Mouse (Mus musculus): Measurements from ENCODE around the gene Olfr194. TPM values are rescaled to one million over a fixed set of nuclear protein-coding genes. Genes with fewer than 3 reads are reported as not detected.
"Not testable (repeated sequence)": the region's sequence is repeated elsewhere in the genome, so short reads cannot be mapped to it uniquely, and the experiment has no call there.

The Olfr194 gene
- total and polyA plus RNA-seq, 3 experiments, result not detected

- no peak within 1 kb of the TSS for H3K4me3 ChIP-seq (ENCODE audit: control insufficient read depth in 1 of 2, insufficient read depth in 1 of 2, low read depth in 2 of 2, low read length in 2 of 2)
- H3K79me2 ChIP-seq (ENCODE audit: control insufficient read depth, insufficient read depth, low read length, poor library complexity), result no peaks in the 10 kb centered on the region
- H3K27ac ChIP-seq (ENCODE audit: control insufficient read depth, low read depth, low read length), result no peak within 1 kb of the TSS
- TF ChIP-seq MAZ (IDR thresholded peaks at IDR 0.05; ENCODE audit: low read depth, low read length), result no peak
- no peak for TF ChIP-seq ZMIZ1 (IDR thresholded peaks at IDR 0.05; ENCODE audit: low read depth, low read length)
- no peak for TF ChIP-seq GATA1 (IDR thresholded peaks at IDR 0.05; ENCODE audit: low read depth, low read length)
- no peak for TF ChIP-seq UBTF (IDR thresholded peaks at IDR 0.05; ENCODE audit: borderline replicate concordance, insufficient read depth, low read depth, low read length)
- TF ChIP-seq MYB (IDR thresholded peaks at IDR 0.05; ENCODE audit: low read depth, low read length), result no peak
- no peak for TF ChIP-seq TBP (IDR thresholded peaks at IDR 0.05; ENCODE audit: low read depth, low read length)
- no peak for TF ChIP-seq JUND (IDR thresholded peaks at IDR 0.05; ENCODE audit: low read depth, low read length)
- TF ChIP-seq CTCF (IDR thresholded peaks at IDR 0.05 in 2 of 3, conservative IDR thresholded peaks at IDR 0.05 in 1 of 3; ENCODE audit: control insufficient read depth in 1 of 3, insufficient read depth in 1 of 3, low read depth in 2 of 3, low read length in 3 of 3, poor library complexity in 1 of 3, severe bottlenecking in 1 of 3), result no peak
- TF ChIP-seq POLR2AphosphoS2 (IDR thresholded peaks at IDR 0.05; ENCODE audit: low read length), result no peak
- TF ChIP-seq KAT2A (conservative IDR thresholded peaks at IDR 0.05; ENCODE audit: low read depth, low read length), result no peak
- no peak for TF ChIP-seq RAD21 (IDR thresholded peaks at IDR 0.05; ENCODE audit: low read depth, low read length)
- no peak for TF ChIP-seq MEF2A (IDR thresholded peaks at IDR 0.05; ENCODE audit: extremely low read depth, insufficient replicate concordance, low read depth, low read length, poor library complexity, severe bottlenecking)
- TF ChIP-seq SMC3 (IDR thresholded peaks at IDR 0.05; ENCODE audit: low read depth, low read length), result no peak
- TF ChIP-seq MAFK (IDR thresholded peaks at IDR 0.05; ENCODE audit: borderline replicate concordance, low read depth, low read length), result no peak
- TF ChIP-seq EP300 (IDR thresholded peaks at IDR 0.05; ENCODE audit: low read depth in 1 of 2, low read length in 2 of 2), result no peak
- no peak for TF ChIP-seq MAX (IDR thresholded peaks at IDR 0.05; ENCODE audit: low read length)
- TF ChIP-seq POLR2AphosphoS5 (IDR thresholded peaks at IDR 0.05; ENCODE audit: borderline replicate concordance, low read depth, low read length), result no peak
- TF ChIP-seq CHD2 (IDR thresholded peaks at IDR 0.05; ENCODE audit: low read length), result no peak
- H3K27me3 ChIP-seq (ENCODE audit: control insufficient read depth in 1 of 2, insufficient read depth in 2 of 2, low read length in 2 of 2), result no peaks in the 10 kb centered on the region
- no peak for DNase-seq (ENCODE audit: low read depth, low spot score)
- H3K9ac ChIP-seq (ENCODE audit: control insufficient read depth, low read depth, low read length, poor library complexity, severe bottlenecking), result no peak within 1 kb of the TSS
- no peaks in the 10 kb centered on the region for H3K4me1 ChIP-seq (ENCODE audit: control insufficient read depth in 1 of 2, insufficient read depth in 2 of 2, low read length in 2 of 2)
- H3K36me3 ChIP-seq (ENCODE audit: control insufficient read depth in 1 of 2, insufficient read depth in 2 of 2, low read length in 2 of 2), result no peaks in the 10 kb centered on the region
- H3K9me3 ChIP-seq (replicated peaks; ENCODE audit: insufficient read depth, low read length), result no peaks in the 10 kb centered on the region
Measured at GRCm38 (mm10) chr16:59111781-59112180, 9.1 kb downstream of the Olfr194 start, which contains the start of gene Olfr193. Gene Olfr193 (minus strand): TSS chr16:59111881.

- not testable (repeated sequence) for H3K79me2 ChIP-seq (ENCODE audit: control insufficient read depth, insufficient read depth, low read length, poor library complexity); H3K36me3 ChIP-seq (ENCODE audit: control insufficient read depth in 1 of 2, insufficient read depth in 2 of 2, low read length in 2 of 2); DNase-seq (ENCODE audit: low read depth, low spot score); H3K9me3 ChIP-seq (replicated peaks; ENCODE audit: insufficient read depth, low read length); H3K4me1 ChIP-seq (ENCODE audit: control insufficient read depth in 1 of 2, insufficient read depth in 2 of 2, low read length in 2 of 2); H3K9ac ChIP-seq (ENCODE audit: control insufficient read depth, low read depth, low read length, poor library complexity, severe bottlenecking); H3K27me3 ChIP-seq (ENCODE audit: control insufficient read depth in 1 of 2, insufficient read depth in 2 of 2, low read length in 2 of 2); H3K4me3 ChIP-seq (ENCODE audit: control insufficient read depth in 1 of 2, insufficient read depth in 1 of 2, low read depth in 2 of 2, low read length in 2 of 2); H3K27ac ChIP-seq (ENCODE audit: control insufficient read depth, low read depth, low read length)
Measured at GRCm38 (mm10) chr16:59108522-59108921, 12.3 kb downstream of the Olfr194 start.
